Mouse (Mus musculus) spleen, adult 2 months (tissue): ENCODE measurements at regions not wholly inside any gene's neighbourhood (a gene's known extent, or its start where the extent isn't known, plus 50 kb on each side); places are given as distances from the start of the nearest gene placed in this dataset.

Source experiments
- DNase-seq, 2 experiments: peaks; one replicate each; pipeline versions ENCODE4 v3.0.0 to v3.0.0-alpha.2; 2012 to 2021; ENCODE audit warnings: low spot score in 2 of 2, low read depth in 1 of 2
- H3K27ac ChIP-seq: fragments of 200-500 bp; 2 replicates; pipeline ENCODE4 v1.5.1; 2012; ENCODE audit warnings: low read length, inconsistent platforms; ENCODE audit not compliant: insufficient read depth
- H3K27me3 ChIP-seq: fragments of 200-500 bp; 2 replicates; pipeline ENCODE4 v1.6.1; 2012; ENCODE audit warnings: mild to moderate bottlenecking, moderate library complexity, low read length, inconsistent platforms; ENCODE audit not compliant: control insufficient read depth, insufficient read depth
- H3K36me3 ChIP-seq: fragments of 200-500 bp; 2 replicates; pipeline ENCODE4 v1.6.1; 2012; ENCODE audit warnings: mild to moderate bottlenecking, low read length, inconsistent platforms; ENCODE audit not compliant: control insufficient read depth, insufficient read depth
- H3K4me1 ChIP-seq: fragments of 200-500 bp; 2 replicates; pipeline ENCODE4 v1.6.1; 2011; ENCODE audit warnings: inconsistent platforms; ENCODE audit not compliant: control insufficient read depth, insufficient read depth, insufficient read length
- H3K4me3 ChIP-seq: fragments of 200-500 bp; 2 replicates; pipeline ENCODE4 v1.5.1; 2011; ENCODE audit warnings: mild to moderate bottlenecking, inconsistent platforms; ENCODE audit not compliant: insufficient read depth, insufficient read length; ENCODE audit errors: extremely low read depth
- CTCF ChIP-seq: fragments of 200-500 bp; IDR thresholded peaks from 2 replicates; pipeline ENCODE4 v1.5.1; 2011; ENCODE audit warnings: mild to moderate bottlenecking, inconsistent platforms; ENCODE audit not compliant: insufficient read depth, insufficient read length, insufficient replicate concordance; ENCODE audit errors: extremely low read depth
- POLR2A ChIP-seq: fragments of 200-500 bp; IDR thresholded peaks from 2 replicates; pipeline ENCODE4 v1.6.1; 2011; ENCODE audit warnings: low read depth, low read length, inconsistent platforms
- WGBS: fragments of 180-500 bp; shearing (Covaris S2); methylation state at CpG from one replicate; pipeline ENCODE4 v1.1.7; 2018; 5-methylcytosine and 5-hydroxymethylcytosine counted together

DNA sequence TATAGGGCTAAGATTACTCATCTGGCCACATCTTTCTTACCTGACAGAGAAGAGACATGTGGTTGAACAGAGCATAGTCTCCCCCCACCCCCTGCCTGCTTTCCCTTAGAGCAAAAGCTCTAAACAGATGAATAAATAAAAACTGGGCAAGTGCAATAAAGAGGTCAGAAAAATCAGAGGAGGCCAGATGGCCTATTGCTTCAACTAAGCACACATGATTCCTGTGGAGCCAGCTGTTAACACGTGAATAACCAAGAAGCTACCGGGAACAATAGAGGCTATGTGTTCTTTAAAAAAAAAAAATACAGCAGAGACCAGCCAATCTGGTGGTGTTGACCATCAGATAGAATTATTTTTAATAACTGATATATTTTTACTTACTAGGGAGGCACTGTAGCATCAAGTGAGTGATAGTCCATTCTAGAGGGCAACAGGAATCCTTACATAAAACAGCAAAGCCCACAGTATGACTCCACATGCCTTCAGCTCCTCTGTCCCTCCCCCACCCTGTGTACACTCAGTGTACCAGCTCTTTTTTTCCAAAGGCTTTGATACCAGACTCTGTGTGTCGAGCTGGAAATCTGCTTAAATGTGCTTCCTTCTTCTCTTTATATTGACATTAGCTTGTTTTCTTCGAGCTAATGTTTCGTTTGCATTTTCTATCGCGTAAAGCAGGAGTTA lies 272.6 kb downstream of the Plk2 start:
- no peak for TF ChIP-seq POLR2A
- TF ChIP-seq CTCF, result no peak
- 89% methylated on average over 7 of the region's 7 CpGs for WGBS
- H3K4me3 ChIP-seq, result no peak overlapping the region
- H3K27me3 ChIP-seq, result no peaks in the 10 kb centered on the region
- no peak overlapping the region for H3K27ac ChIP-seq
- no peak for DNase-seq
- H3K36me3 ChIP-seq, result no peaks in the 10 kb centered on the region
- no peaks in the 10 kb centered on the region for H3K4me1 ChIP-seq

DNA sequence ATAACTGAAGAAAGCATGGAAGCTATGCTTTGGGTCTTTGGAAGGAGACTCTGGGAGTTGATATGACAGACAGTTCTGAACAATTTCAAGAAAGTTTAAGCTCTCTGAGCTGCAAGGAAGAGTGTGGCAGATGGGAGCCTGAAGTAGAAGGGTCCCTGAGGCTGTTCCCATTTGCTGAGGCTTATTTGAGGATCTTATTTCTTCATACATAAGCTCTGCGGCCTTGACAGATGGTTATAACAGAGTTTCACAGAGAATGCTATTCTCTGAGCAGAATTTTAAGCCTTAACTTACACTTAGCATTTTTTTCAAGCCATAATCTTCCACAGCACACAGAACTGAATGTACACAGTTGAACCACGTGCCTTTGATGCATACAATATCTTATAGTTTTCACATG lies 278.7 kb downstream of the Plk2 start:
- no peak for DNase-seq
- Histone ChIP-seq H3K27me3 (no peaks in the 10 kb centered on the region), H3K36me3 (no peaks in the 10 kb centered on the region), H3K4me1 (no peaks in the 10 kb centered on the region), H3K4me3 (no peak overlapping the region), H3K27ac (no peak overlapping the region)
- TF ChIP-seq CTCF (no peak), POLR2A (no peak)
- 81% methylated on average over 2 of the region's 2 CpGs for WGBS

DNA sequence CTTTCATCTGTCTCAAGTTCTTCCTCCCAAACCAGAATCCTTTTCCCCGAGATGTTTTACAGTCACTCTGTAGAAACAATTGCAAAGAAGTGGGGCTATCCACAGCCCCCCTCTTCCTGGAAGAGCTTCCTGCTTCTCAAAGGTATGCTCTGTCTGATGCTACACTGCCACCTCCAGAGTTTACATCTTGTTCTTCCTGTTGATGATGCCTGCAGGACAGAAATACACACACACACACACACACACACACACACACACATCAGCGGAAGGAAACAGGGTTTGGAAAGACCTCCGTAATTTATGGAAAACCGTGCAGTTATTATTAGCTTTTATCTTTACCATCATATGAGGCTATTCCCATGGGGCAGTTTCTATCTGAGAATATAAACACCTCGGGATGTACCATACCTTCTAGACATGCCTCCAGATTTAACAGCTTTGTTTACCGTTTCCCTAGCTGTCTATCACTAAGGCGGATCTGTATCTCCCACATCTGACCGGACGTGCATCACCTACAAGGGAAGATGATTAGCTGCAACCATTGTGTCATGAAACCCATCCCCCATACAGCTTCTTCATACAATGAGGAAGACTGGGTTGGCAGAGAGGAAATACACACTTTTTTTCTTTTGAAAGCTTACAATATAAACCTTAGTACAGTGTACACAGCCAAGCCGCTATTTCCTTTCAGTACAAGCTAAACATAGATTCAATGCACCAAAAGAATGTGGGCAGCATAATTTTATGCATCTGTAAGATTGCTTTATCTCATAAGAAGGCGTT lies 288.6 kb downstream of the Plk2 start:
- Histone ChIP-seq H3K27me3 (no peaks in the 10 kb centered on the region), H3K4me1 (no peaks in the 10 kb centered on the region), H3K36me3 (no peaks in the 10 kb centered on the region), H3K4me3 (no peak overlapping the region), H3K27ac (no peak overlapping the region)
- DNase-seq, result no peak
- 57% methylated on average over 11 of the region's 11 CpGs for WGBS
- TF ChIP-seq CTCF (no peak), POLR2A (no peak)

DNA sequence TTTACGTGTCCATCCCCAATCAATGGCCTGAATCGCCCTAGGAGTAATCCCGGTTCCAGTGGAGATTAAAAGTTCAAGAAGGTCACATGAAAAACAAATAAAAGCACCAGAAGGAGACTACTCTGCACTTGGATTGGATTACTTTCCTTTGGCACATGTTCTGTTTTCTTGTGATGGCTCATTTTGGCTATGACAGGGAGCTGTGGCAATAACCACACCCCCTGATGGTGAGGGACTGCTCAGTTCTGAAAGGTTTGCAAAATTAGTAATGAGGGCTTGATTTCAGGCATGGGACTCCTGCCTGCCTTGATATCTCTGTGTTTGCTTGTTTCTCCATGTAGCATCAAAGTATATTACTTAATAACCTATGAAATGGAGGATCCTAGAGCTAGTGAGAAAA lies 293.9 kb downstream of the Plk2 start:
- H3K27me3 ChIP-seq, result no peaks in the 10 kb centered on the region
- no peaks in the 10 kb centered on the region for H3K4me1 ChIP-seq
- DNase-seq, result no peak
- WGBS, result 97% methylated on average over 3 of the region's 3 CpGs
- no peaks in the 10 kb centered on the region for H3K36me3 ChIP-seq
- H3K27ac ChIP-seq, result no peak overlapping the region
- H3K4me3 ChIP-seq, result no peak overlapping the region
- no peak for TF ChIP-seq CTCF

DNA sequence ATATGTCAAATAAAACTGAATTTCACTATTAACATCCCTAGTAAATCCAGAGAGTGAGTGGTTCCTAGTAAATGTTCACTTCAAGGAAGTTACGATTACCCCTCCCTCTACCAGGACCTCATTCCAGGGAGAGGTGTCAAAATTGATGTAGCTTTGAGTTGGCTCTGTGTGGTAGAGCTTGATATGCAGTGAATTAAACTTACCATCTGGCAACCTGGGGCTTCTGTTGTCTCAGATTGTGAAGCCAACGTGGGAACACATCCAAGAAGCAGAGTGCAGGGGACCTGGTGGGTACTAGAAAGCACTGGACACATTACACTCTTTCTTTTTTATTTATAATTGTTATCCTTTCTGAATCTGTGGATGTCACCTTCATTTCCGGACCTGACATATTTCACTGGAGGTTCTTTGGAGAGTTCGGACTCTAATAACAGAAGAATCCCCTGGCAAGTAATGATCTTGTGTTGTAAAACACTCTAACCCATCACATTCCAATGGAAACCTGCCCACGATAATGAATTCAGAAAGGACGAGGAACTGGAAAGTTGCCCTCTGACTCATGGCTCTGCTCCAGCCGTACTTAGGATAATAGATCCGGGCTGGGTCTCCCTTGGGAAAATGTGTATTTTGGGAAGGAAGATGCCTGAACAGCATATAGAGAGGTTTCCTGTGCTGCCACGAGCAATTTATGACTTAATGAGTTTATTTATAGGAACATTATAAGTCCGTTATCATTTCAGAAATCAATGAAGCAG lies 295.8 kb downstream of the Plk2 start:
- no peak for TF ChIP-seq CTCF
- no peak for TF ChIP-seq POLR2A
- no peaks in the 10 kb centered on the region for H3K4me1 ChIP-seq
- no peak for DNase-seq
- no peaks in the 10 kb centered on the region for H3K36me3 ChIP-seq
- 73% methylated on average over 10 of the region's 10 CpGs for WGBS
- H3K4me3 ChIP-seq, result no peak overlapping the region
- H3K27ac ChIP-seq, result no peak overlapping the region
- no peaks in the 10 kb centered on the region for H3K27me3 ChIP-seq

DNA sequence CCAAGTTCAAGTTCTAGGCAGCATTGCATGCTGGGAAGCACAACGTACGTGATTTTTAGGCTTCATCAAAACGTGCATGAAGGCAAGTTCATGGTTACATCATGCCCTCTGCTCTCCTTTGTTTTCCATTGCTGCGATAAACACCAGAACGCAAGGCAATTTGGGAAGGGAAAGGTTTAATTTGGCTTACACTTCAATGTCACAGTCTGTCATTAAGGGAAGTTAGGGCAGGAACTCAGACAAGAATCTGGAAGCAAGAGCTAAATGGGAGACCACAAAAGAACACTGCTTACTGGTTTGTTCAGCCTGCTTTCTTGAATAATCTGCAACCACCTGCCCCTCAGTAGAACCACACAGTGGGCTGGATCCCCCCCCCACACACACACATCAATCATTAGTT lies 297.9 kb downstream of the Plk2 start:
- no peak for DNase-seq
- 79% methylated on average over 5 of the region's 5 CpGs for WGBS
- H3K36me3 ChIP-seq, result no peaks in the 10 kb centered on the region

More for the DNA sequence above, 297.9 kb downstream of the Plk2 start:
- TF ChIP-seq CTCF, result no peak
- TF ChIP-seq POLR2A, result no peak
- Histone ChIP-seq H3K27me3 (no peaks in the 10 kb centered on the region), H3K4me1 (no peaks in the 10 kb centered on the region), H3K27ac (no peak overlapping the region), H3K4me3 (no peak overlapping the region)
